Mouse (Mus musculus) stomach, embryonic 14.5 days (tissue): ENCODE results near the gene Ube2f. TPM values are rescaled to one million over a fixed set of nuclear protein-coding genes. Genes with fewer than 3 reads are reported as not detected.
A peak's percentile ranks its signal among the peaks of the same experiment; 100 is the strongest.

Experiments
- ATAC-seq: fragments of 200-750 bp; cut with Nextera tagmentation; 2 replicates; pipeline ENCODE4 v1.8.0; 2017; ENCODE audit warnings: low read depth, moderate TSS enrichment; ENCODE audit not compliant: insufficient number of reproducible peaks, insufficient read depth, low FRiP score
- H3K27ac ChIP-seq: fragments of 300-500 bp; sonication (generic); 2 replicates; pipeline ENCODE4 v1.5.1; 2014; ENCODE audit warnings: mild to moderate bottlenecking, low read length, moderate library complexity, mixed read lengths
- H3K27me3 ChIP-seq: fragments of 300-500 bp; sonication (generic); 2 replicates; pipeline ENCODE4 v1.6.1; 2014; ENCODE audit warnings: low read length, control low read depth, mixed read lengths; ENCODE audit not compliant: control insufficient read depth, insufficient read depth
- H3K36me3 ChIP-seq: fragments of 300-500 bp; sonication (generic); 2 replicates; pipeline ENCODE4 v1.6.1; 2014; ENCODE audit warnings: mild to moderate bottlenecking, control low read depth, low read length, moderate library complexity, mixed read lengths; ENCODE audit not compliant: control insufficient read depth, insufficient read depth
- H3K4me1 ChIP-seq: fragments of 300-500 bp; sonication (generic); 2 replicates; pipeline ENCODE4 v1.6.1; 2014; ENCODE audit warnings: low read length, control low read depth, mixed read lengths; ENCODE audit not compliant: control insufficient read depth, insufficient read depth
- H3K4me2 ChIP-seq: fragments of 300-500 bp; sonication (generic); replicated peaks from 2 replicates; pipeline ENCODE4 v1.6.1; 2014; ENCODE audit warnings: low read depth, low read length, control low read depth
- H3K4me3 ChIP-seq: fragments of 300-500 bp; sonication (generic); 2 replicates; pipeline ENCODE4 v1.5.1; 2014; ENCODE audit warnings: low read depth, low read length, control low read depth
- H3K9ac ChIP-seq: fragments of 300-500 bp; sonication (generic); replicated peaks from 2 replicates; pipeline ENCODE4 v1.6.1; 2014; ENCODE audit warnings: low read depth, mild to moderate bottlenecking, control low read depth, low read length, moderate library complexity, mixed read lengths
- H3K9me3 ChIP-seq: fragments of 300-500 bp; sonication (generic); 2 replicates; pipeline ENCODE4 v1.6.1; 2016; ENCODE audit warnings: low read depth, low read length, control low read depth; ENCODE audit not compliant: control insufficient read depth
- WGBS: fragments of 180-500 bp; shearing (Covaris S2); extraction: QIAGEN DNeasy Blood & Tissue Kit; methylation state at CpG from one replicate; pipeline ENCODE4 v1.1.7; 2014; 5-methylcytosine and 5-hydroxymethylcytosine counted together
- polyA plus RNA-seq: library from polyadenylated mRNA; unstranded; fragments of >200 nt; fragmentation: Nextera tagmentation; extraction: Ambion mirVana; gene quantifications from 2 replicates; pipeline ENCODE4 v1.2.1, GENCODE M21; 2014

The Ube2f gene
- polyA plus RNA-seq, 1 experiment from 2014 or later: 67.1 TPM

GRCm38 (mm10) chr1:91209785-91210184 is 40.3 kb upstream of the Ube2f start:
- Histone ChIP-seq H3K4me1 (no peaks in the 10 kb centered on the region), H3K9me3 (no peaks in the 10 kb centered on the region), H3K27me3 (no peaks in the 10 kb centered on the region), H3K9ac (no peak overlapping the region), H3K36me3 (no peaks in the 10 kb centered on the region), H3K27ac (no peak overlapping the region), H3K4me3 (no peak overlapping the region), H3K4me2 (no peak overlapping the region)
- ATAC-seq: no peak
- 85% methylated on average over 6 of the region's 6 CpGs for WGBS

- ATAC-seq: peak; percentile 14; the same call in 1 of the 2 replicates
- Histone ChIP-seq H3K9ac (no peak overlapping the region), H3K4me3 (no peak overlapping the region), H3K27me3 (no peaks in the 10 kb centered on the region), H3K36me3 (no peaks in the 10 kb centered on the region), H3K9me3 (no peaks in the 10 kb centered on the region), H3K4me2 (no peak overlapping the region), H3K4me1 (no peaks in the 10 kb centered on the region), H3K27ac (no peak overlapping the region)
- WGBS: 65% methylated on average over 1 of the region's 1 CpGs
Observed at GRCm38 (mm10) chr1:91211099-91211498, 39.0 kb upstream of the Ube2f start.

GRCm38 (mm10) chr1:91211591-91212008 is 38.5 kb upstream of the Ube2f start:
- Histone ChIP-seq H3K9ac (no peak overlapping the region), H3K27ac (no peak overlapping the region), H3K4me1 (no peaks in the 10 kb centered on the region), H3K36me3 (no peaks in the 10 kb centered on the region), H3K27me3 (no peaks in the 10 kb centered on the region), H3K9me3 (no peaks in the 10 kb centered on the region), H3K4me2 (no peak overlapping the region), H3K4me3 (no peak overlapping the region)
- peak; percentile 39 for ATAC-seq
- 58% methylated on average over 7 of the region's 7 CpGs for WGBS

GRCm38 (mm10) chr1:91215264-91215663 is 34.8 kb upstream of the Ube2f start:
- WGBS: 94% methylated on average over 1 of the region's 1 CpGs

GRCm38 (mm10) chr1:91215981-91216380 is 34.1 kb upstream of the Ube2f start:
- H3K9me3 ChIP-seq: no peaks in the 10 kb centered on the region
- no peak overlapping the region for H3K4me2 ChIP-seq
- no peaks in the 10 kb centered on the region for H3K4me1 ChIP-seq
- no peak overlapping the region for H3K27ac ChIP-seq
- H3K9ac ChIP-seq: no peak overlapping the region
- 42% methylated on average over 1 of the region's 1 CpGs for WGBS
- ATAC-seq: no peak
- no peaks in the 10 kb centered on the region for H3K36me3 ChIP-seq
- no peak overlapping the region for H3K4me3 ChIP-seq
- no peaks in the 10 kb centered on the region for H3K27me3 ChIP-seq

More at GRCm38 (mm10) chr1:91215264-91215663, 34.8 kb upstream of the Ube2f start:
- Histone ChIP-seq H3K4me1 (no peaks in the 10 kb centered on the region), H3K36me3 (no peaks in the 10 kb centered on the region), H3K9me3 (no peaks in the 10 kb centered on the region), H3K27me3 (no peaks in the 10 kb centered on the region), H3K9ac (no peak overlapping the region), H3K27ac (no peak overlapping the region), H3K4me2 (no peak overlapping the region), H3K4me3 (no peak overlapping the region)
- ATAC-seq: no peak

- H3K27ac ChIP-seq: no peak overlapping the region
- no peaks in the 10 kb centered on the region for H3K9me3 ChIP-seq
- H3K36me3 ChIP-seq: no peaks in the 10 kb centered on the region
- no peaks in the 10 kb centered on the region for H3K4me1 ChIP-seq
- H3K9ac ChIP-seq: no peak overlapping the region
- WGBS: 54% methylated on average over 10 of the region's 10 CpGs
- H3K4me2 ChIP-seq: no peak overlapping the region
- H3K4me3 ChIP-seq: no peak overlapping the region
- no peaks in the 10 kb centered on the region for H3K27me3 ChIP-seq
- ATAC-seq: no peak
Observed at GRCm38 (mm10) chr1:91216504-91217267, 33.4 kb upstream of the Ube2f start.

- no peaks in the 10 kb centered on the region for H3K9me3 ChIP-seq
- H3K4me2 ChIP-seq: no peak overlapping the region
- H3K27ac ChIP-seq: no peak overlapping the region
- ATAC-seq: no peak
- no peak overlapping the region for H3K4me3 ChIP-seq
- H3K36me3 ChIP-seq: no peaks in the 10 kb centered on the region
- no peaks in the 10 kb centered on the region for H3K27me3 ChIP-seq
- H3K4me1 ChIP-seq: no peaks in the 10 kb centered on the region
- 83% methylated on average over 7 of the region's 7 CpGs for WGBS
- no peak overlapping the region for H3K9ac ChIP-seq
Observed at GRCm38 (mm10) chr1:91219641-91220321, 30.3 kb upstream of the Ube2f start.

GRCm38 (mm10) chr1:91220322-91220672 is 29.8 kb upstream of the Ube2f start:
- Histone ChIP-seq H3K27me3 (no peaks in the 10 kb centered on the region), H3K36me3 (no peaks in the 10 kb centered on the region), H3K9ac (no peak overlapping the region), H3K27ac (no peak overlapping the region), H3K9me3 (no peaks in the 10 kb centered on the region), H3K4me1 (no peaks in the 10 kb centered on the region), H3K4me3 (no peak overlapping the region), H3K4me2 (no peak overlapping the region)
- 65% methylated on average over 3 of the region's 3 CpGs for WGBS
- ATAC-seq: no peak
